Mouse (Mus musculus) brown adipose tissue, adult 24 weeks (tissue): ENCODE measurements around the gene Cd2. TPM values are rescaled to one million over a fixed set of nuclear protein-coding genes. Genes with fewer than 3 reads are reported as not detected.

Experiments
- H3K27ac ChIP-seq: fragments of 200-500 bp; replicated peaks from 2 replicates; pipeline ENCODE4 v1.5.1; 2012; ENCODE audit warnings: low read depth, mild to moderate bottlenecking, low read length
- H3K4me1 ChIP-seq: fragments of 200-500 bp; 2 replicates; pipeline ENCODE4 v1.6.1; 2012; ENCODE audit warnings: low read length, mixed read lengths; ENCODE audit not compliant: control insufficient read depth, insufficient read depth, insufficient read length
- H3K4me3 ChIP-seq: fragments of 200-500 bp; 2 replicates; pipeline ENCODE4 v1.5.1; 2012; ENCODE audit warnings: low read depth, mild to moderate bottlenecking, low read length, moderate library complexity; ENCODE audit not compliant: insufficient read depth
- polyA plus RNA-seq: library from polyadenylated mRNA; stranded (reverse); fragments of >200 nt; gene quantifications from 2 replicates; pipeline ENCODE4 v1.2.4, GENCODE M21; 2012; ENCODE audit not compliant: missing spikeins, insufficient read depth, insufficient read length

Cd2 gene
- polyA plus RNA-seq: 1.3 and 2.4 TPM in 2 replicates

DNA sequence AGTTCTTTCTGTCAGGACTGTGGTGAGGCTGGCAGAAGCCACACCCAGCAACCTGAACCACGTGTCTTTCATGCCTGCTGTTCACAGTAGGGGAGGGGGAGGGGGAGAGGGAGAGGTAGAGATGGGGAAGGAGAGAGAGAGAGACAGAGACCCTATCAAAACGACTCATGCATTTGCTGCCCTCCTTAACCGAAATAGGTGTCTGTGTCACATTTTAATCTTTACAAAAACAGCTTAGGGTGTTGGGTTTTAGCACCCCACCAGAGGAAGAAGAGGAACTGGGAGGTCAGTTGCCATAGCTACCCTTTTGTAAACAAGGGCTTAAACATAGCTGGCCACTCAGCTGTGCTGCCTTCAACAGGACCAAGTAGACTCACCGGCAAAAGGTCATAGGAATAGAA lies at the start of gene Cd2:
Cd2 (minus strand) TSS at position 29 of the 401 bp plus-strand sequence.
- no peak within 1 kb of the TSS for H3K27ac ChIP-seq
- no peak within 1 kb of the TSS for H3K4me3 ChIP-seq
- H3K4me1 ChIP-seq: no peaks in the 10 kb centered on the region

DNA sequence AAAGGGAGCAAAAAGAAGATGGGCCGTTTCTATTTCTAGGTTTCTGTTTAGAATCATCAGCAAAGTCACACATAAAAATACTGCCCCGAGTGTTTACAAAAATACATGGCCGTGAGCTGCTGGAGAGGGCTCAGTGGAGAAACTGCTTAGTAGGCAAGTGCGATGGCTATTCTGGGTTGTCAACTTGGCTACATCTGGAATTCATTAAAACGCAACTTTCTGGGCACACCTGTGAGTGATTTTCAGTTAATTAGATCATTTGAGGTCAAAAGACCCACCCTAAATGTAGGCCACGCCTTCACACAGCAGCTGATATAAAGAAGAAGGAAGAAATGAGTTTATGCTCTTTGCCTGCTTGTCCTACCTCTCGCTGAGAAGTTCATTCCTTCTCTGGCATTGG lies 40.9 kb upstream of the Cd2 start:
- Histone ChIP-seq H3K4me1 (no peaks in the 10 kb centered on the region), H3K4me3 (no peak overlapping the region), H3K27ac (no peak overlapping the region)

DNA sequence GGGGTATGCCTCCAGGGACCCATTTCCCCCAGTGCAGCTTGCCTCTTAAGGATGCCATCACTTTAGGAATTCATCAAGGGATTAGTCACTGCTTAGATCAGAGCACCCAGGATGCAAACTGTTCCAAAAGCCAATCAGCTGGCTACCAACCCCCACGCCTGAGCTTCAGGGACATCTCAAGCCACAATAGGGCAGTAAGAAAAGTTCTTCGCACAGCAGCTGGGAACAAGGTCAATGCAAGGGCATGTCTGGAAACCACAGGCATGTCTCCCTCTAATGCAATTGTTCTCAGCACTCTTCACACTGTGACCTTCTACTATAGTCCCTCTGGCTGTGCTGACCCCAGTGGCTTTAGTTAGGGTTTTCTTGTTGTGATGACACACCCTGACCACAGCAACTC lies 39.5 kb upstream of the Cd2 start:
- no peak overlapping the region for H3K4me3 ChIP-seq
- no peaks in the 10 kb centered on the region for H3K4me1 ChIP-seq
- no peak overlapping the region for H3K27ac ChIP-seq

DNA sequence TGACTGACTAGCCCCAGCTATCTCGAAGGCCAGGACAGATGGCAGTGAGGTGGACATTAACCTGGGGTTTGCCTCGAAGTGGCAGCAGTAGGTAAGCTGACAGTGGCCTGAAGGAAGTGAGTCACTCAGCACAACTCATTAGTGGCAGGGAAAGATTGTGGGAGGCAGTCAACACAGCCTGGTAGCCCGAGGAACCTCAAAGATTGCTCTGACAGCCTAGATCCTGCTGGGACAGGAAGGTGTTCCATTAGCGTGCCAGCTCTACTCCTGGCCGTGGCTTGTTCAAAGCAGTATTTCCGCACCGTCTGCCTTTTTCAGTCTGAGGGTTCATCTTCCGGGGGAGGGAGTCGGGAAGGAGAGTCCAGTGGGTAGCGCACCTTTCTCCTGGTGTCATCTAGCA lies 34.7 kb upstream of the Cd2 start:
- Histone ChIP-seq H3K27ac (no peak overlapping the region), H3K4me1 (no peaks in the 10 kb centered on the region), H3K4me3 (no peak overlapping the region)

DNA sequence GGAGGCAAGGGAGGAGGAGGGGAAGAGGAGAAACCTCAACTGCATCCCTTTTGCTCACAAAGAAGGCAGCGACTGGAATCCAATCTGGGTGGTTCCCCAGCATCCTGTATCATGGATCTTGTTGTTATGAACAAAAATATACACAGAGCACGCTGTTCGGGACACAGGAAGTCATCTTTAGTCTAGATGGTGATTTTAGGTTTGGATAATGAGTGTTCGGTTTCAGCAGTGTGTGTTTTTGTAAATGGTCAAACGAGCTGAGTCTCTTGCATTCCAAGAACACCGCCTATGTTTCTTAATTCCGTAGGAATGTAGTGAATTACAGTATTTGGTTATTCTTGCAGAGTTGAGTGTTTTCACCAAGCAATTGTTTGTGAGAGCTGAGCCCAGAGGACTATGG lies 33.1 kb upstream of the Cd2 start:
- H3K27ac ChIP-seq: no peak overlapping the region
- H3K4me3 ChIP-seq: no peak overlapping the region
- no peaks in the 10 kb centered on the region for H3K4me1 ChIP-seq

DNA sequence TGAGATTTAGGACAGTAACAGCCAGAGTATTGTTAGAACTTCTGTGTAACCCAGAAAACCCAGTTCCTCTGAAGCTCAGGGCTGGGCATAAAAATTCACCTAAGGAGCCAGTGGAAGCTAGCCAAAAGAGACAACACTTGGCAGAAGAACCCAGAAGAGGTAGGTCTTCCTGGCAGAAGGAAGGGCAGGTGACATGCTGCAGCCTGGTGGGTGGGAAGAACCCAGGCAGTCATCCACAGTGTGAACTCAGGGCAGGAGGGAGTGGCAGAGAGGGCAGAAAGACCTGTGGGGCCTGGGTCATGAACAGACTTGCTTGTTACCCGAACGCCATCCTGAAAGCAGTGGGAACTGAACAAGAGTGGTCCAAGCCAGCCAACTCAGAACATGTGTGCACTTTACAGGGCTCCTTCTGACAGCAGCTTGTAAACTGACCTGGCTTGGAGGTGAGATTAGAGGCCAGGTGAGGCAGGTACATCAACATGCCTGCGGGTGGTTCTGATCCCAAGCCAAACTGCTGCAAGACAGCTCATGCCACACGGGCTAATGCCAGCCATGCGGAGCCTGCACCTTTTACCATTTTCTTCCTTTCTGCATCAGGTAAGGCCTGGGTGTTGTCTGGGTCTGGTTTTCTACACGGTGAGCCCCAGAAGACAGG lies 30.9 kb upstream of the Cd2 start:
- H3K4me1 ChIP-seq: no peaks in the 10 kb centered on the region
- H3K4me3 ChIP-seq: no peak overlapping the region
- H3K27ac ChIP-seq: no peak overlapping the region

DNA sequence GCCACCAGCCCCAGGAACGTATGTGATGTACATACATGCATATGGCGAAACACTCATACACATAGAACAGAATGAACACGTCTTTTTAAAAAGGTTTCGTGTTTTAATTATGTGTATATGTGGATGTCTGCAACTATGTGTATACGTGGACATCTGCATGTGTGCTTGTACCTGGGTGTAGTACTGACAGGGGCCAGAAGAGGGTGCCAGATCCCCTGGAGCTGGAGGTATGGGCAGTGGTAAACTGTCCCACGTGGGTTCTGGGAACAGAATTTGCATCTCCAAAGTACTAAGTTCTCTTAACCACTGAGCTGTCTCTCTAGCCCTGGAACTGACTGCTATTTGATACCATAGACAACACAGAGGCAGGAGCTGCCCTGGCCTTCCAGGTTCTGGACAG lies 30.4 kb upstream of the Cd2 start:
- Histone ChIP-seq H3K4me1 (no peaks in the 10 kb centered on the region), H3K27ac (no peak overlapping the region), H3K4me3 (no peak overlapping the region)

DNA sequence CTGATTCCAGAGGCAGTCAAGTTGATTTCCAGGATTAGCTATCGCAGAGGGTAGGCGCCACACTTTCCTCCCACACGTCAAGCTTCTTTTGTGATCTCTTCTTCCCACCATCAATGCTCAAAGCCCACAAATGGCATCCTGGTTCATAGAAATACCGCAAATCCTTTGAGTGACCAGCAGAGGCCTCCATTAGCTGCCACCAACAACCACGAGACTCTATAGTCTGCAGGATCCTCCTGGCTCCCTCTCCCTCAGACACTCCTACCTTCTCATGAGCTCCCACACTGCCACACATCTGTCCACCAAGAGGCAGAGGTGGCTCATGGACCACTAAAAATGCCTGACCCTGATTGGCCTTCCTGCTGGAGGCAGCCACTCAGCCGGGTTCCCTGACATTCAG lies 27.2 kb upstream of the Cd2 start:
- Histone ChIP-seq H3K4me1 (no peaks in the 10 kb centered on the region), H3K27ac (no peak overlapping the region), H3K4me3 (no peak overlapping the region)

DNA sequence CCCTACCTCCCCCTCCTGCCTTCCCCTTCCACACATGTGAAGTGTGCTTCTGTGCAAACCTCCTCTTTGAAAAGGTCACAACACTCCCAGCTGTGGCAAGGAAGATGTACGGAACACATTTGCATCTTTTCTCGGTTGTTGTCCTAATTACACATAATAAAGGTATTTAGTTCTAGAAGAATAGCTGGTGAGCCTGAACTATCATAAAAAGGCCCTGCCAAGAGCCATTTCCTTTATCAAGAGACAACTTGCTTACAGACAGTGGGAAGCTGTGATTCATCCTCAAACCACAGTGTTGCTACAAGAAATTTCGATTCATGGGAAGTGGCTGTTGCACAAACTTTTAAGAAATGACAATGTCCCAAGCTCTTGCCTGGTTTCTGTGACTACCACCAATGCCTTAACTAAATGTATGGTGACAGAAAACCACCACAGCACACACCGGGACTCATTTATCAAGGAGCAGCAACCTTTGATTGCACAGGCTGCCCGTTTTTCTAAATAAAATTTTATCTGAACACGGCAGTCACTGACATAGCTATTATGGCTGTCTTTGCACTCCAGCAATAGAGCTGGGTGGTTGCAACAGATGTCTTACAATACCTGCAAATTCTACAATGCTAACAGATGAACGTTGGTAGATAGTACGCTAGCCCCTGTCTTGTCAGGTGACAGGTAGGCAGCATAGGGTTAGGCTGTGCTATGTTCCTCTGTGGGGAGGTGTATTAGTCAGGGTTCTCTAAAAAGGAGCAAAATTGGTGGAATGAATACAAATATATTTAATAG lies 25.7 kb upstream of the Cd2 start:
- Histone ChIP-seq H3K4me1 (no peaks in the 10 kb centered on the region), H3K4me3 (no peak overlapping the region), H3K27ac (no peak overlapping the region)

DNA sequence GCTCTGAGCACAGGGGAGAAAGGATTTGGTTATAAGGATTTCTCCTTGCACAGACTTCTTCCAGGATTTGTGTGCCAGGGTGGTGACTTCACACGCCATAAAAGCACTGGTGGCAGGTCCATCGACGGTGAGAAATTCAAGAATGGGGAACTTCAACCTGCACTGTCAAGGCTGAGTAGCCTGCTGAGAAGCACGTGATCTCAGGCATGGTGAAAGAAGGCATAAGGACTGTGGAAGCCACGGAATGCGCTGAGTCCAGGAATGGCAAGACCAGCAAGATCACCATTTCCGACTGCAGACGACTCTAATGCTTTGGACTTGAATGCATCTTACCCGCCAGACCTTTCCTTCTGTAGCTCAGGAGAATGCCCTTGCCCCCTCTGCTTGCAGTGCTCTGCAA lies 23.2 kb upstream of the Cd2 start:
- Histone ChIP-seq H3K4me3 (no peak overlapping the region), H3K4me1 (no peaks in the 10 kb centered on the region), H3K27ac (no peak overlapping the region)

DNA sequence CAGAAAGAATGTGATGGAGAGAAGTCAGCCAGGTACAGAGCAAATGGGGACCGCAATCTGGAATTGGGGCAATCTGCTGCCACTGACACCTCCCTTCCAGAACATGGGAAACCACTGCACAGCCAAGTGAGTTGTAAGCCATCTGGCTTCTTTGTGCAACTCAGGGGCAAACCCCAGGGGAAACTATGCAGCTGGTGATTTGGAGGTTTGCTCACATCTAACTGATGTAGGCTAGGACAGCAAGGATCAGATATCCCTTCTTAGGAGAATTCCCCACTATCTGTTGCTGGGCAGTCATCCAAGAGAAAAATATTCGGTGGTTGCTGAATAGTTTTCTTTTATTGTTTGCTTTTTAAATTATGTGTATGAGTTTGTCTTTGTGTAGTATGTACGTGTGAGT lies 21.9 kb upstream of the Cd2 start:
- Histone ChIP-seq H3K27ac (no peak overlapping the region), H3K4me3 (no peak overlapping the region), H3K4me1 (no peaks in the 10 kb centered on the region)

DNA sequence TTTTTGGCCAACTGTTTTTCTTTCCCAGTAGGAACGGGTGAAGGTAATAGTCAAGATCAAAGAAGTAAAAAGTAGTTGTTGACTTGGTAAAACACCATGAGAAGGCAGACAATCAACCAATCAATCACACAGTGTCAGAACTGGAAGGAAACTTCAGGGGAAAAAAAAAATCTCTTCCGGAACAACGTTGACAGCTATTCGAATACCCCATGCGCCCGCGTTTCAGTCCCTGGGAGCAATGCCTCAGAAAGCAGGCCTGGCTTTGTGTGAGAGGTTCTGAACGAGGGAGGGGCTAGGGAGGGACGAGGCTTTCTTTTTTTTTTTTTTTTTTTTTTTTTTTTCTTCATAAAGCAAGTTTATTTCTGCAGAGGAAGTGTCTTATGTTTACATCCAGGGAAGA lies 18.4 kb upstream of the Cd2 start:
- no peak overlapping the region for H3K4me3 ChIP-seq
- no peak overlapping the region for H3K27ac ChIP-seq
- H3K4me1 ChIP-seq: no peaks in the 10 kb centered on the region

DNA sequence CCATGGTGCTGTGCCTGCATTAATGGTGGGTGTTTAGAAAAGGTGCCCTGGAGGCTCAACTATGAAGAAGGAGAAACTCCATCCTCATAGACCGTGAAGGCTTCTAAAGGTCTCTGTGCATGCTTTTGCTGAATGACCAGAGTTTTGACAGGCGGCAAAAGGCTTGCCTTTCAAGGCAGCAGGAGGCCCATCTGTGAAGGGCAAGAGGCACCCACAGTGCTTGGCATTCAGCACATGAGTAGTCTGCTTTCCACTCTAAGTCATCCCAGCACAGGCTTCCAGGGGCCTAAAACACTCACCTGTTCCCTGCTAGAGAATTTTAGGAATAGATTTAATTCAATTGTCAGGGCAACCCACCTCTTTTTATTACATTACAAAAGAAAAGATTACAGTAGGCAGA lies 17.3 kb upstream of the Cd2 start:
- Histone ChIP-seq H3K4me1 (no peaks in the 10 kb centered on the region), H3K27ac (no peak overlapping the region), H3K4me3 (no peak overlapping the region)

DNA sequence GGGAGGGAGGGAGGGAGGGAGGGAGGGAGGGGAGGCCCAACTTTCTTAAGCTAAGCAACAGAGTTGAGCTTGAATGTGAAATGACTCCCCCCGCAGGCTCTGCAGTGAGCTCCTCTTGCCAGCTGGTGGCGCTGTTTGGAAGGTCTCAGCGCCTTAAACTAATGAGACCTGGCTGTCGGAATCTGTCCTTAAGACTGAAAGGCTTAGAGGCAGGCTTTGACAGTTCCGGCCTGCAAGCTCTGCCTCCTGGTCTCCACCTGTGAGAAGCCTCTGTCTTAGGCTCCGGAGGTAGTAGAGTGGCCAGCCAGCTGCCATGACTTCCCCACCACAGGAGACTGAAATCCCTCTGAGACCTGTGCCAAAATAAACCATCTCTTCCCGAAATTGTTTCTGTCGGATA lies 16.4 kb upstream of the Cd2 start:
- Histone ChIP-seq H3K4me3 (no peak overlapping the region), H3K27ac (no peak overlapping the region), H3K4me1 (no peaks in the 10 kb centered on the region)

DNA sequence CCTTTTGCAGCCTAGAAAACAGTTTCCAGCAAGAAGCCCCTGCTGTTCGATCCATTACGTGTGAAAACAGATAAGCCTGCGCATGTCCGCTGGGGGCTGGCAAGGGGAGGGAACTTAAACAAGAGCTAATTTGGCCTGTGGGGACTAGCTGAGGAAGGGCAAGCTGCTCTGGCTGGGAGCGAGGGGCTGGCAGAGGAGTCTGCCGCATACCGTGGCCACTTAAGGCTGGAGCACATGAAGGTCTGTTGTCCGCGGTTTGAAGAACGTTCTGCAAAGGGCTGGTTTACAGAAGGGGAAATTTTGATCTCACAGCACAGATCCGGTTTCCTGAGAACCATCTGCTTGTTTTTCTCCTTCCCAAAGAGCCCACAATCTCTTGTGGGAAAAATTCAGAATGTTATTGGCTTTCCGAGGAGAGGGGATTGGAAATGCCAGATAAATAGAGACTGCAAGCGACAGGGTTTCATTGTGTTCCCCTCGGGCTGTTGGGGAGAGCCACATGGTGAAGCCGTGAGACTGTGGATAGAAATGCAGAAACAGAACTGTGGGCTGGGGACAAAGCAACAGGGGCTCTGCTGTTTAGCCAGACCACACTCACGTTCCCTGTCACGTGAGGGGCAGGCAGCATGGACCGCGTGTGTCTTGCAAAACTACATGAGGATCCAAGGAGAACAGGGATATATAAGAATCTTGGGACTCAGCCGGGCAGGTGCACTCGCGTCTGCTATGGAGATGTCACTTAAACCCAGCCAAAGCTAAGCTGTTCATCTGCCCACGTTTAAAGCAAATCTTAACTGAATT lies 12.7 kb upstream of the Cd2 start:
- Histone ChIP-seq H3K27ac (no peak overlapping the region), H3K4me3 (no peak overlapping the region)

More for the DNA sequence above, 12.7 kb upstream of the Cd2 start:
- no peaks in the 10 kb centered on the region for H3K4me1 ChIP-seq
